Mouse (Mus musculus) CD4-positive, CD25-positive, alpha-beta regulatory T cell, adult 4 months (primary cell): ENCODE results near the gene A530032D15Rik. TPM values are rescaled to one million over a fixed set of nuclear protein-coding genes. Genes with fewer than 3 reads are reported as not detected.
"Not testable (repeated sequence)": the region's sequence is repeated elsewhere in the genome, so short reads cannot be mapped to it uniquely, and the experiment has no call there.

Experiments used
- ATAC-seq: one replicate; pipeline ENCODE4 v1.8.0; 2017
- polyA plus RNA-seq, 2 experiments: library from polyadenylated mRNA; unstranded; fragments of 100-300 nt; shearing (Covaris generic); gene quantifications; one replicate each; pipeline ENCODE4 v1.2.1; 2017

The A530032D15Rik gene
- polyA plus RNA-seq: 1 to 10 TPM; 2.4 to 6.4 TPM

DNA sequence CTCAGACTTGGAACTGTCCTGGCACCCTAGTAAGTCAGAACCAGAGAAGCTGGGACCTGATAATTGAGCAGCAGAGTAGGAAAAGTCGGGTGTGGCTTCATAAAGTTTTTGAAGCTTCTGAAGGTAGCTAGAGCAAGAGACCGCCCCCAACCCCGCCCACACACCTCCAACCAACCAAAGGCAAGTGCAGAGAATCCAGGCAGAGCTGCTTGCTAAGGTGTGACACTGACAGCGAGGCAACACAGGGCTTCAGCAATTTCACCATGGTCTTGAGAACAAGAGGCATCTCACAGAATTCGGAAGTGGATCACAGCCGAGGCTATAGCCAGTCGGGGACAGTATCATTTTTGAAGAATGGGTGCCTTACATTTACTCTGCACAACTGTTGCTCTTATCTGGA is at the start of gene A530032D15Rik:
A530032D15Rik (minus strand) TSS at position 101 of the 400 bp plus-strand sequence.
- ATAC-seq: not testable (repeated sequence)

DNA sequence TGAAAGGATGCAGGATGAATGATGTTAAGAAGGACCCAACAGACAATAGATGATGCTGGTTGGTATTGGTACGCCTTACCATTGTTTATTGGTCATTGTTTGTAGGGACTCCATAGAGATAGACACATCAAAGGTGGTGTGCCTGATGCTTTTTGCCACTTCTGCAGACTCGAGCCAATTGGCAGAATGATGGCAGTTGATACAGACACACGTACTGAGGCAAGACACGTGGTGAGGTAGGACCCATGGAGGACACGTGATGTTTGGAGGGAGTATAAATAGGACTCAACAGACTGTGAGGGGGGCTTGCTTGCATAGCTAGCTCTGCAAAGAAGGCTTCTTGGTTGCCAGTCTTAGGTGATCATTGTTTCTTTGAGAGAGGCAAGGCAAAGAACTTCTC is 45.5 kb upstream of the A530032D15Rik start:
- ATAC-seq: not testable (repeated sequence)

- not testable (repeated sequence) for ATAC-seq
Observed at GRCm38 (mm10) chr1:85133671-85134070, 24.0 kb upstream of the A530032D15Rik start.

GRCm38 (mm10) chr1:85121841-85122240 is 12.2 kb upstream of the A530032D15Rik start:
- ATAC-seq: not testable (repeated sequence)

DNA sequence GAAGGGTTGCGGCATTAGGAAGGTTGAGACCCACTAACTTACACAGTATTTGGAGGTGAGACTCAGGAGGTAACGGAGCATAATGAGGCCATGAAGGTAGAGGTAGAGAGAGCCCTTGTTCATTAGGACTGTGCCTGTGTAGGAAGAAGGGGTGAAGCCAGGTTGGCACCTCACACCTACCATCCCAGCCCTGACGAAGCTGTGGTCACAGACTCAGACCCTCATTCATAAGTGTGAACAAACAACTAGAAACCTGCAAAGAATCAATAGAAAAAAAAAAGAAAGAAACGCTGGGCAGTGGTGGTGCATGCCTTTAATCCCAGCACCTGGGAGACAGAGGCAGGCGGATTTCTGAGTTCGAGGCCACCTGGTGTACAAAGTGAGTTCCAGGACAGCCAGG is 8.7 kb upstream of the A530032D15Rik start:
- ATAC-seq: not testable (repeated sequence)

GRCm38 (mm10) chr1:85117537-85117936 is 7.9 kb upstream of the A530032D15Rik start:
- ATAC-seq: not testable (repeated sequence)

- ATAC-seq: not testable (repeated sequence)
Observed at GRCm38 (mm10) chr1:85114666-85115402, 5.2 kb upstream of the A530032D15Rik start.

DNA sequence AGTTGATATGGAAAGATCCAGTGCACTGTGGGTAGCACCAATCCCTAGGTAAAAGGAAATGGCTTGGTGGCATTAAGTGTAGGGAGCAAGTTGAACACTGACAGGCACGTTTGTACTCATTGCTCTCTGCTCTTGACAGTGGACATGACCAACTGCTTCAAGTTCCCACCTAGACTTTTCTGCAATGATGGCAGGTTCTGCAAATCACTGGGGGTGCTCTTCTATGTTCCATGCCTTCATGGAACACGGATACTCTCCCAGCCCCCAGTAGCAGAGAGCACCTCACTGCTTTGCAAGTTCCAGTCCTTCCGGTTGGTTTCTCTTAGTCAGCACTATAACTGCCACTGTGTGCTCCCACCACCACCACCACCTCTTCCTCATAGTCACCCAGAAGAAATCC is 4.4 kb upstream of the A530032D15Rik start:
- not testable (repeated sequence) for ATAC-seq

GRCm38 (mm10) chr1:85112889-85113288 is 3.2 kb upstream of the A530032D15Rik start:
- ATAC-seq: not testable (repeated sequence)

- not testable (repeated sequence) for ATAC-seq
Observed at GRCm38 (mm10) chr1:85112266-85112665, 2.6 kb upstream of the A530032D15Rik start.

GRCm38 (mm10) chr1:85111572-85111971 is 1.9 kb upstream of the A530032D15Rik start:
- not testable (repeated sequence) for ATAC-seq

DNA sequence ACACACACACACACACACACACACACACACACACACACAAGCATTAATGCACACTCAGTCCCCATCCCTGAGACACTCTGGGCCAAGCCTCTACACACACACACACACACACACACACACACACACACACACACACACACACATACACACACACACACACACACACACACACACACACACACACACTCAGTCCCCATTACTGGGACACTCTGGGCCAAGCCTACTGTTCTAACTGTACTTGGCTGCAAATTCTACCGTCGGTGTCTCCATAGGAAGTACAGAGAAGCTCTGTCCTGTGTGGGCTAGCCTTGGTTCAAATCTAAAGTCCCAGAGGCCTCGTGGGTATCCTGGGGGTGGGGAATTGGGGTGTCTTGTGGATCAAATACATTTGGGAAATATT is 1.2 kb upstream of the A530032D15Rik start:
- not testable (repeated sequence) for ATAC-seq

GRCm38 (mm10) chr1:85106013-85106412 is 3.6 kb downstream of the A530032D15Rik start:
- not testable (repeated sequence) for ATAC-seq

- ATAC-seq: not testable (repeated sequence)
Observed at GRCm38 (mm10) chr1:85105336-85105735, 4.3 kb downstream of the A530032D15Rik start.

DNA sequence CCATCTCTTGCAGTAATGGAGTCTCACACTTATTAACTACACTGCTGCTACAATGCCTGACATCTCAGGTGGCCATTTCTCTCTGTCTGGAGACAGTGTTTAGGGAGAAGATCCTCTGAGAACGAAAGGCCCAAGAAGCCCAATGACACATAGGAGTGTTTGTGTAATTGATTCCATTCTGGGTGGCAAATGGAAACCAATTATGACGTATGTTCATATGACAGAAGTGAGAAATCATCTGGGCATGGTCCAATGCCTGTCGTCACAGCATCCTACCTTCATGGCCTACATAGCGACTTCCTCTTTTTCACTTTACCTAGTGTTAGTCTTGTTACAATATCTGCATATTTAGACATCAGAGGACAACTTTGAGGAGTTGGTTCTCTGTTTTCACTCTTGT is 7.9 kb downstream of the A530032D15Rik start:
- not testable (repeated sequence) for ATAC-seq

DNA sequence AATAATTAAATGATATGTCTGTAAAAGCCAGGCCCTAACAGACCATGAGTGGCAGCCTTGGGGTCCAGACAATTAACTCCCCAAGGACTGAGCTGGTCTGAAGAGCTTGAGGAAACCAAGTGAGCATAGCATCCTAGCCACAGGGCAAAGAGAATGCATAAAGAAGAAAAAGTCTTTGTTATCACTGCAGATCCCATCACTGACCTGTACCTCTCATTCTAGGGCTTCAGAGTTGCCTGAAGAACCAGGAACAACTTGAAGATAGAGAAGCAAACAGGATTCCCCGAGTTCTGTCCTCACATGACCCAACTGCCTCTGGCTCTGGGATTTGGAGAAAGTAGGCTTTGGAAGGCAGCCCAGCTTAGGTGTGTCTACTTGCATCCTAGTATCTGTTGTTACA is 9.8 kb downstream of the A530032D15Rik start, which contains the start of gene Gm10553:
Gm10553 (plus strand) TSS at position 301 of the 400 bp plus-strand sequence.
- ATAC-seq: not testable (repeated sequence)

DNA sequence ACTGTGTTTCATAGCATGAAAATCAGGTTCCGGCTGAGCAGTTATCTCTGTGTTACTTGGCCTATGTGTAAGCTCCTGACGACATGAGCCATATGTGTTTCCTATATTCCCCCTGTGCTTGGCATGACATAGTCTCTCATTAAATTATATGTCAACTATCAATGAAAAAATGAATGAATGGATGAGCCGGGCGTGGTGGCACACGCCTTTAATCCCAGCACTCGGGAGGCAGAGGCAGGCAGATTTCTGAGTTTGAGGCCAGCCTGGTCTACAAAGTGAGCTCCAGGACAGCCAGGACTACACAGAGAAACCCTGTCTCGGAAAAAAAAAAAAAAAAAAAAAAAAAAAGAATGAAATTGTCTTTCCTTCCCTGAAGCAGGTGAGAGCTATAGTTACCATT is 10.6 kb downstream of the A530032D15Rik start:
- ATAC-seq: not testable (repeated sequence)

GRCm38 (mm10) chr1:85093011-85093572 is 16.6 kb downstream of the A530032D15Rik start:
- ATAC-seq: not testable (repeated sequence)

DNA sequence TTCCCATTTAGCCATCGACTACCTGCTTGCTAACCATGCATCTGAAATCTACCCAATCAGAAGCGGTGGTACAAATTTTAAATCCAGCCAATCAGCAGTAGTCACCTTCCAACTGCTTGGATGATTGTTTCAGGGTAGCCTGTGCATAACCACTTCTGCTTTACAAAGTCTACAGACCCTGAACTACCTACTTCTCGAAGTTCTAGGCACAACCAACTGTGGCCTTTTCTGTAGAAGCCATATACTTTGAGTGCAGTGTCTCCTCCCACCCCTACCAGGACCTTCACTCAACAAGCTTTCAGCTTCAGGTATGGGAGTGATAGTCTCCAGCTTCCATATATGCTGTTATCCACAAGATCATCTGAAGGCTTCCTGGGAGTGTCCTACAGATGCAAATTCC is 17.5 kb downstream of the A530032D15Rik start:
- not testable (repeated sequence) for ATAC-seq

DNA sequence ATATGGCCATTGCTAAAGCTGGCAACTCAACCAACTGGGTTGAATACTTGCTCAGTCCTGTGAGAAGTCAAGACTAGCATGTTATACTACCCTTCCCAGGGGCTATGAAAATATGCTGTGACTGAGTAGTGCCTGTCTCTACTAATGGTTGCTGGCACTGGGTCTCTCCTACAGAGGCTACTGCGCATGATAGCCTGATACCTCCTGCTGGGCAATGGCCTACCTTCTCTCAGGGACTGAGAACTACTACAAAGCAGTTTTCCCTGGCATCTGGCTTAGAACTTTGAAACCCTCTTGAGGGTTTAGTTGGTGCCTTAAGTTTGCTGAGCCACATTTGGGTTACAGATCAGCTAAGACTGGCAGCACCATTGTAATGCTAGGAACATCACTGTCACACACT is 23.4 kb downstream of the A530032D15Rik start:
- ATAC-seq: not testable (repeated sequence)

DNA sequence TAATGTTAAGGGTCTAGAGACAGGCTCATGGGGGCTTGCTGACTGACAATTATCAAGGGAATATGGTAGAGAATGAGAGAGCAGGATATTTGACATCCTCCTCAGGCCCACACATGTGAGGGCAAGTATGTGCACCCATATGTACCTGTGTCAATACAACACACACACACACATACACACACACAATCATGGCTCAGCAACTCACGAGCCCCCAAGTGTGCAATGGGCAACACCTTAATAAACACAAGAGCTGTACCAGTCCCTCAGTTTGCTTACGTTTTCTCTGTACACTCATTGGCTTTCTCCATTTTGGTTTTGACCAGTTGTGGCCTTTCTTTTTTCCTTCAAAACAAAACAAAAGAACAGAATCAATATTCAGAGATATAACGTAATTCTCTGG is 24.9 kb downstream of the A530032D15Rik start:
- not testable (repeated sequence) for ATAC-seq

DNA sequence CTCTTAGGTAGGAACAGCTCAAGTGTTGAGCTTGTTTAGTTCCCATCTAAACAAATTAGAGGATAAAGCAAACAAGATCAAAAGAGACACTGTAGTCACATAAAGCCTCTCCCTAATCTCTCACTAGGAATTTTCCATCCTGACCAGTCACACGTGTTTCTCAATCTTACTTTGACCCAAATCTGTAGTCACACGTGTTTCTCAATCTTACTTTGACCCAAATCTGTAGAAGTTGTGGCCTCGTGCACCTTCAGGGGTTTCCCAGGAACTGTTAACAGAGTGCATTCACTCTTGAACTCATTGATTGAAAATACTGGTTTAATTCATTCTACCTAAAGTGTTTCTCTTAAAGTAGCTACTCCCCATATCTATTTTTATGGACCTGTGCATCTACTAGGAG is 36.6 kb downstream of the A530032D15Rik start:
- ATAC-seq: not testable (repeated sequence)

- ATAC-seq: not testable (repeated sequence)
Observed at GRCm38 (mm10) chr1:85071690-85072089, 38.0 kb downstream of the A530032D15Rik start.

DNA sequence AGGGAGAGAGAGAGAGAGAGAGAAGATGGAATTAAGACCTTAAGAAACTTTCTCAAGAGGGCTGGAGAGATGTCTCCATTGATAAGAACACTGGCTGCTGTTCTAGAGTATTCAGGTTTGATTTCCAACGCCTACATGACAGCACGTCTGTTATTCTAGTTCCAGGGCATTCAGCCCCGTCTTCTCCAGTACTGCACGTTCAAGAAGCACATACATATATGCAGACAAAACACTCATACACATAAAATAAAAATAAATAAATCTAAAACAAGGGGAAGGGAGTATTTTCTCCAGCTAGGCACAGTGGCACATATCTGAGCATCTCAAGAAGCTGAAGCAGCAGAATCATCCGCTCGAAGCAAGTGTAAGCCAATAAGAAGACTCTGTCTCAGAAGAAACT is 73.9 kb downstream of the A530032D15Rik start:
- ATAC-seq: not testable (repeated sequence)
